Mouse (Mus musculus) liver, adult 2 months (tissue): ENCODE results near the gene Irf2. TPM values are rescaled to one million over a fixed set of nuclear protein-coding genes. Genes with fewer than 3 reads are reported as not detected.
A peak's percentile ranks its signal among the peaks of the same experiment; 100 is the strongest.

Experiments
- DNase-seq: peaks from one replicate; pipeline ENCODE4 v3.0.0-alpha.2; 2011; ENCODE audit warnings: low read depth, low spot score; ENCODE audit errors: extremely low read depth
- H3K27ac ChIP-seq: fragments of 200-500 bp; replicated peaks from 2 replicates; pipeline ENCODE4 v1.5.1; 2012; ENCODE audit warnings: low read depth, mild to moderate bottlenecking, control low read depth, inconsistent platforms, low read length; ENCODE audit not compliant: insufficient read depth
- H3K27me3 ChIP-seq: fragments of 200-500 bp; 2 replicates; pipeline ENCODE4 v1.6.1; 2012; ENCODE audit warnings: mild to moderate bottlenecking, moderate library complexity, low read length, inconsistent platforms; ENCODE audit not compliant: control insufficient read depth, insufficient read depth
- H3K36me3 ChIP-seq: fragments of 200-500 bp; 2 replicates; pipeline ENCODE4 v1.6.1; 2012; ENCODE audit warnings: low read length, inconsistent platforms; ENCODE audit not compliant: control insufficient read depth, insufficient read depth
- H3K4me1 ChIP-seq: fragments of 200-500 bp; 2 replicates; pipeline ENCODE4 v1.6.1; 2011; ENCODE audit warnings: low read length; ENCODE audit not compliant: control insufficient read depth, insufficient read depth
- H3K4me3 ChIP-seq: fragments of 200-500 bp; 2 replicates; pipeline ENCODE4 v1.5.1; 2011; ENCODE audit warnings: low read depth, mild to moderate bottlenecking, control low read depth, low read length, moderate library complexity; ENCODE audit not compliant: insufficient read depth
- H3K79me2 ChIP-seq: fragments of 200-500 bp; 2 replicates; pipeline ENCODE4 v1.6.1; 2012; ENCODE audit warnings: inconsistent platforms, mild to moderate bottlenecking, low read length, moderate library complexity; ENCODE audit not compliant: control insufficient read depth, insufficient read depth
- H3K9ac ChIP-seq: fragments of 200-500 bp; 2 replicates; pipeline ENCODE4 v1.6.1; 2012; ENCODE audit warnings: low read depth, mild to moderate bottlenecking, control low read depth, inconsistent platforms, low read length
- CTCF ChIP-seq: fragments of 200-500 bp; IDR thresholded peaks from 2 replicates; pipeline ENCODE4 v1.5.1; 2011; ENCODE audit warnings: low read depth, low read length, control low read depth
- POLR2A ChIP-seq: fragments of 200-500 bp; IDR thresholded peaks from 2 replicates; pipeline ENCODE4 v1.6.1; 2011; ENCODE audit warnings: low read length, control low read depth; ENCODE audit not compliant: insufficient read depth; ENCODE audit errors: extremely low read depth
- WGBS: fragments of 180-500 bp; shearing (Covaris S2); methylation state at CpG from one replicate; pipeline ENCODE4 v1.1.7; 2018; 5-methylcytosine and 5-hydroxymethylcytosine counted together
- polyA plus RNA-seq: library from polyadenylated mRNA; depleted of rRNA; stranded (reverse); fragments of >200 nt; gene quantifications from 2 replicates; pipeline ENCODE4 v1.2.3, GENCODE M21; 2012
- total RNA-seq: library from RNA; depleted of rRNA; stranded (reverse); fragments of >200 nt; gene quantifications from 2 replicates; pipeline ENCODE4 v1.2.3, GENCODE M21; 2014

Irf2 gene
- total and polyA plus RNA-seq, 2 experiments: 13.7 to 23.4 TPM

DNA sequence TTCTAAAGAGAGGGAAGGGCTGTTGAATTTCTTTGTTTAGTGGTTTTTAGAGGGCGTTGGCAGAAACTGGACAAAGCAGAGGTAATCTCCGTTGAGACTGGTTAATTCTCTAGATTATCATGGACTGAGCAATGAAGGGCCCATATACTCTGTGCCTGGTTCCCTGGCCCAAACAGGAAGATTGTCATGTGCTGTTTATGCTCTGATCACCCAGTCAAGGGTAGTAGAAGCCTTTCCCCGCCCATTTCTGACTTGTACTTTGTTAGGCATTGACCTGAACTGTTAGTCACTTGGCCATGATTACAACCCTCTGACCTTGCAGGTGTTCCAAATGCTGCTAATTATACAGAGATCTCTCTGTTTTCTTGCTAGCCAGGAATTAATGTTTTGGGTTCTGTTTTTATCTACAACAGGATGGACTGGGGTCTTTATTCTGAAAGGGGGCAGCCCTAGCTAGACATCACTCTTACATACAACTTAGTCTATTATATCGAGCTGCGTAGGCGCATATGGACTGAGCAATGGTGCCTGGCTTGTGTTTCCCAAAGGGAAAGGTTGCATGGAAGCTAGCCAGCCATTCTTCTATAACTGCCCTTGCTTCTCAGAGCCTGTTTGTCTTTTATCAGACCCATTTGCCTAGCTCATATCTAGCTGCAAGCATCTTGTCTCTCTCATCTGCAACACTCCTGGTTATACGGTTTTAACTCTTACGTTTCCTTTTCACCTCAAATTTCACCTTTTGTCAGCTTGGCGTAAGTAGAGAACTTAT, 143.9 kb downstream of the Irf2 start:
- H3K4me1 ChIP-seq: peaks cover 20% of the 10 kb centered on the region
- DNase-seq: peak; percentile 99
- 44% methylated on average over 9 of the region's 9 CpGs for WGBS
- H3K79me2 ChIP-seq: no peaks in the 10 kb centered on the region
- H3K36me3 ChIP-seq: no peaks in the 10 kb centered on the region
- TF ChIP-seq CTCF (no peak), POLR2A (no peak)
- H3K9ac ChIP-seq: peak overlapping the region; percentile 62
- no peaks in the 10 kb centered on the region for H3K27me3 ChIP-seq
- peak overlapping the region; percentile 99 for H3K27ac ChIP-seq
- H3K4me3 ChIP-seq: peak overlapping the region; percentile 34; the same call in 1 of the 2 replicates

GRCm38 (mm10) chr8:46885786-46886185, 146.3 kb downstream of the Irf2 start:
- Histone ChIP-seq H3K27ac (no peak overlapping the region; the same call in 1 of the 2 replicates), H3K79me2 (no peaks in the 10 kb centered on the region), H3K36me3 (no peaks in the 10 kb centered on the region), H3K4me1 (peaks cover 24% of the 10 kb centered on the region), H3K4me3 (no peak overlapping the region), H3K27me3 (no peaks in the 10 kb centered on the region), H3K9ac (no peak overlapping the region)
- no peak for TF ChIP-seq POLR2A
- no peak for TF ChIP-seq CTCF
- no peak for DNase-seq
- WGBS: 90% methylated on average over 2 of the region's 2 CpGs

DNA sequence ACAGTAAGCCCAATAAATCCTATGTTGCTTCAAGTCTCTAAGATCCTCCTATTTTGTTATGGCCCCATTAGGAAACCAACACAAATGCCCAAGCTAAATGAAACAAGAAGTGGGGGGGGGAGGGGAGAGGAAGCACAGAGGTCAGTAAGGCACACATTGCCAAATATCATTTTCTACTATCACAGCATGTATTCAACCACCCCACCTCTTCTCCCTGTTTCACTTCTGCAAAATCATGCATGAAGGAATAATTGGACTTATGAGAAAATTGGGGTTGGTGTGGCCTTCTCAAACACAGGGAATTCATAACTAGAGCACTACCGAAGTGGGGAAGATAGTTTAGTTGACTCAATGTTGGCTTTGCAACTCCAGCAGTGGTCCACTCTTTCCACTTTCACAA, 146.7 kb downstream of the Irf2 start:
- TF ChIP-seq CTCF: no peak
- DNase-seq: peak; percentile 47
- no peak overlapping the region for H3K9ac ChIP-seq
- H3K4me3 ChIP-seq: no peak overlapping the region
- H3K79me2 ChIP-seq: no peaks in the 10 kb centered on the region
- H3K4me1 ChIP-seq: peaks cover 24% of the 10 kb centered on the region
- H3K27ac ChIP-seq: peak overlapping the region; percentile 27; the same call in 1 of the 2 replicates
- H3K36me3 ChIP-seq: no peaks in the 10 kb centered on the region
- H3K27me3 ChIP-seq: no peaks in the 10 kb centered on the region
- WGBS: 100% methylated on average over 1 of the region's 1 CpGs

GRCm38 (mm10) chr8:46887396-46887795, 147.9 kb downstream of the Irf2 start:
- Histone ChIP-seq H3K27me3 (no peaks in the 10 kb centered on the region), H3K36me3 (no peaks in the 10 kb centered on the region), H3K79me2 (no peaks in the 10 kb centered on the region), H3K9ac (no peak overlapping the region), H3K4me1 (peaks cover 19% of the 10 kb centered on the region), H3K4me3 (no peak overlapping the region), H3K27ac (peak overlapping the region; percentile 78)
- 85% methylated on average over 6 of the region's 6 CpGs for WGBS
- no peak for TF ChIP-seq CTCF
- no peak for TF ChIP-seq POLR2A
- DNase-seq: peak; percentile 16

DNA sequence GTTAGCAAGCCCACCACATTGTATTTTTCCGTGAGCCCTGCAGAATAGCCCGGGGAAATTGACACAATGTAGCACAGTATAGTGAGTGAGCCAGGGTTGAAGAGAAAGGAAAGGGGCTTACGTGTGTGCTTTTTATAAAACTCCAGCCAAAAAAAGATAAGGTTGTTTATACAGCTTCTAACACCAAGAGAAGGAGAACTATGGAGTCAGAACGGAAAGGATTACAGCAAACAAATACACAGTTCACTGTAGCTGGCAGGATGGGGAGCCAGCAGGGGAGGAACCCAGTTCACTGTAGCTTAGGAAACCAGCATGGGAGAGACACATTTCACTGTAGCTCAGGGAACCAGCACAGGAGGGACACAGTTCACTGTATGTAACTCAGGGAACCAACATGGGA, 149.0 kb downstream of the Irf2 start:
- WGBS: 6% methylated on average over 4 of the region's 4 CpGs
- DNase-seq: peak; percentile 93
- H3K4me1 ChIP-seq: peaks cover 16% of the 10 kb centered on the region
- no peaks in the 10 kb centered on the region for H3K36me3 ChIP-seq
- H3K27ac ChIP-seq: peak overlapping the region; percentile 78
- no peak for TF ChIP-seq POLR2A
- TF ChIP-seq CTCF: no peak
- H3K9ac ChIP-seq: 0 out of 2 replicates have a peak overlapping the region, but pooled peaks have one; percentile 28
- H3K4me3 ChIP-seq: no peak overlapping the region
- no peaks in the 10 kb centered on the region for H3K27me3 ChIP-seq
- H3K79me2 ChIP-seq: no peaks in the 10 kb centered on the region

DNA sequence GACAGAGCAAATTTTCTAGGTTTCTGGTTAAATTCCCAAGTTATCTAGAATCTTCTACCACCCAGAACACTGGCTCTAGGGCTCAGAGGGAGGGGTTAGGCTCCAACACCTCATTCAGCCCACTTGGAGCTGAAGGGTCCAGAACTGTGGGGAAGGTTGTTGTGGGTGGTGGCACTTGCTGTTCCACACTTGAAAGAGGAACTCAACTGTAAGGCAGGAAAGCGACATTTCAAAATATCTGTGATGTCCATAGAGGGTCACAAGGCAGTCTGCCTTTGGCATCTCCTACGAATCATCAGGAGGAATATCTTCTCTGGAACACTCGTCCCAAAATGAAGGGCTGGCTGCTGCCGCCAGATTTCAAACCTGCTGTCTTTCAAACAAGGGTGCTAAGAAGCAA, 150.7 kb downstream of the Irf2 start:
- H3K27me3 ChIP-seq: no peaks in the 10 kb centered on the region
- H3K79me2 ChIP-seq: no peaks in the 10 kb centered on the region
- no peaks in the 10 kb centered on the region for H3K36me3 ChIP-seq
- peak; percentile 34 for DNase-seq
- WGBS: 90% methylated on average over 4 of the region's 4 CpGs
- peaks cover 10% of the 10 kb centered on the region for H3K4me1 ChIP-seq
- no peak overlapping the region for H3K9ac ChIP-seq
- TF ChIP-seq CTCF: no peak
- no peak for TF ChIP-seq POLR2A
- H3K27ac ChIP-seq: peak overlapping the region; percentile 37
- H3K4me3 ChIP-seq: no peak overlapping the region
